20 mouse cellular contexts compared by ENCODE assay signal in genomic region chrX:85580768-85581167, GRCm38 (mm10). TPM values are rescaled to one million over a fixed set of nuclear protein-coding genes. Genes with fewer than 3 reads are reported as not detected.
A peak's percentile ranks its signal among the peaks of the same experiment; 100 is the strongest.
DNase-seq lines count a peak whose midpoint lies in the region; ATAC-seq and TF ChIP-seq lines count a peak whose summit lies in the region.
"Had no signal": no experiment of that assay in that cellular context is flagged by ENCODE, and none has a peak within 500 bp of the region (broad histone marks: within the 10 kb centered on the region; RNA-seq: fewer than 3 reads in every experiment).

No protein-coding gene starts in this region.

- H3K27me3 ChIP-seq in liver, embryonic 13.5 days = no peaks in the 10 kb centered on the region
- no peaks in the 10 kb centered on the region for H3K27me3 ChIP-seq in liver, postnatal 0 days (ENCODE audit: insufficient read depth, low read length)
- no peaks in the 10 kb centered on the region for H3K27me3 ChIP-seq in midbrain, embryonic 15.5 days (replicated peaks)
- H3K27me3 ChIP-seq: CH12.LX; forebrain, embryonic 12.5 days had no signal

- no peaks in the 10 kb centered on the region for H3K36me3 ChIP-seq in liver, embryonic 13.5 days
- H3K36me3 ChIP-seq in liver, postnatal 0 days (replicated peaks; ENCODE audit: insufficient read depth, low read length) = no peaks in the 10 kb centered on the region
- H3K36me3 ChIP-seq in midbrain, embryonic 15.5 days (replicated peaks) = no peaks in the 10 kb centered on the region
- H3K36me3 ChIP-seq: embryonic facial prominence, embryonic 10.5 days; forebrain, embryonic 12.5 days; hindbrain, embryonic 10.5 days had no signal

- DNase-seq in liver, embryonic 13.5 days = no peak
- no peak for DNase-seq in liver, postnatal 0 days
- no peak for DNase-seq in urinary bladder, postnatal 10 days (ENCODE audit: low spot score)
- no peak for DNase-seq in cerebellum, adult 9-10 months
- DNase-seq: adrenal gland, adult 2 months; adrenal gland, postnatal 25 days; cerebellum, adult 18-20 months; cerebellum, postnatal 10 days; gastrocnemius, postnatal 14 days; heart, adult 2 months had no signal

- WGBS in liver, embryonic 13.5 days (ENCODE audit: insufficient replicate concordance) = 25% methylated on average over 2 of the region's 2 CpGs
- 37% methylated on average over 2 of the region's 2 CpGs for WGBS in liver, postnatal 0 days (ENCODE audit: insufficient replicate concordance)
- WGBS in midbrain, embryonic 15.5 days = 66% methylated on average over 2 of the region's 2 CpGs

- H3K9ac ChIP-seq in liver, embryonic 13.5 days = peak overlapping the region; percentile 36; the same call in 1 of the 2 replicates
- no peak overlapping the region for H3K9ac ChIP-seq in liver, postnatal 0 days (replicated peaks)
- no peak overlapping the region for H3K9ac ChIP-seq in midbrain, embryonic 15.5 days
- H3K9ac ChIP-seq: forebrain, embryonic 12.5 days; hindbrain, embryonic 14.5 days had no signal

- no peak for TF ChIP-seq CTCF in liver, postnatal 0 days (IDR thresholded peaks at IDR 0.05; ENCODE audit: low read depth)

- H3K9me3 ChIP-seq in liver, embryonic 13.5 days (replicated peaks) = no peaks in the 10 kb centered on the region
- H3K9me3 ChIP-seq in liver, postnatal 0 days (ENCODE audit: low read length) = no peaks in the 10 kb centered on the region
- no peaks in the 10 kb centered on the region for H3K9me3 ChIP-seq in midbrain, embryonic 15.5 days
- H3K9me3 ChIP-seq: embryonic facial prominence, embryonic 10.5 days; forebrain, embryonic 12.5 days; hindbrain, embryonic 10.5 days had no signal

- H3K4me2 ChIP-seq in liver, embryonic 13.5 days = 0 out of 2 replicates have a peak overlapping the region, but pooled peaks have one; percentile 12
- peak overlapping the region; percentile 11; the same call in 1 of the 2 replicates for H3K4me2 ChIP-seq in liver, postnatal 0 days (ENCODE audit: low read depth, low read length)
- no peak overlapping the region for H3K4me2 ChIP-seq in midbrain, embryonic 15.5 days
- H3K4me2 ChIP-seq: forebrain, embryonic 12.5 days; heart, embryonic 11.5 days; hindbrain, embryonic 14.5 days had no signal

- no peak for TF ChIP-seq EP300 in liver, postnatal 0 days (IDR thresholded peaks at IDR 0.05; ENCODE audit: low read depth)

- H3K4me1 ChIP-seq in liver, embryonic 13.5 days (replicated peaks) = peaks cover 58% of the 10 kb centered on the region
- no peaks in the 10 kb centered on the region for H3K4me1 ChIP-seq in liver, postnatal 0 days (ENCODE audit: insufficient read depth)
- H3K4me1 ChIP-seq in midbrain, embryonic 15.5 days = no peaks in the 10 kb centered on the region
- H3K4me1 ChIP-seq: embryonic facial prominence, embryonic 10.5 days; forebrain, embryonic 12.5 days; hindbrain, embryonic 10.5 days had no signal

- H3K4me3 ChIP-seq in liver, embryonic 13.5 days (replicated peaks) = no peak overlapping the region
- H3K4me3 ChIP-seq in liver, postnatal 0 days (ENCODE audit: low read depth, low read length) = no peak overlapping the region
- no peak overlapping the region for H3K4me3 ChIP-seq in midbrain, embryonic 15.5 days
- H3K4me3 ChIP-seq: embryonic facial prominence, embryonic 10.5 days; forebrain, embryonic 12.5 days; heart, adult 2 months; hindbrain, embryonic 10.5 days had no signal

- peak overlapping the region; percentile 69 for H3K27ac ChIP-seq in liver, embryonic 13.5 days
- H3K27ac ChIP-seq in liver, postnatal 0 days (ENCODE audit: low read depth) = peak overlapping the region; percentile 12; the same call in 1 of the 2 replicates
- no peak overlapping the region for H3K27ac ChIP-seq in midbrain, embryonic 15.5 days
- H3K27ac ChIP-seq: embryonic facial prominence, embryonic 10.5 days; forebrain, embryonic 12.5 days; heart, adult 2 months; hindbrain, embryonic 10.5 days; hindbrain, embryonic 14.5 days had no signal

- 0 out of 2 replicates have a peak, but pooled peaks have one; percentile 37 for ATAC-seq in erythroid progenitor cell, adult 5-6 weeks (replicated peaks; ENCODE audit: low FRiP score, poor library complexity, severe bottlenecking)
- ATAC-seq in liver, embryonic 13.5 days (ENCODE audit: low read depth) = peak; percentile 51
- 0 out of 2 replicates have a peak, but pooled peaks have one; percentile 29 for ATAC-seq in liver, postnatal 0 days
- ATAC-seq in midbrain, embryonic 15.5 days (replicated peaks) = no peak
- ATAC-seq: forebrain, embryonic 16.5 days; Patski had no signal

RNA-seq across cellular contexts. Expression of gene Tab3, which starts 6.9 kb away (rescaled TPM):
- 64.1 and 97.3 TPM in 2 replicates for total RNA-seq in erythroid progenitor cell, adult 5-6 weeks (2015; ENCODE audit: low replicate concordance)
- 47.0 and 54.3 TPM in 2 replicates for total RNA-seq in erythroid progenitor cell, adult 5-6 weeks (2017; ENCODE audit: low replicate concordance)
- 4.8 and 8.0 TPM in 2 replicates for polyA plus RNA-seq in liver, embryonic 13.5 days (2015; fragmentation: Nextera tagmentation; extraction: Ambion mirVana)
- 2.6 and 3.8 TPM in 2 replicates for polyA plus RNA-seq in liver, postnatal 0 days (2015; fragmentation: Nextera tagmentation; extraction: Ambion mirVana)
- polyA plus RNA-seq in midbrain, embryonic 15.5 days (2015; fragmentation: Nextera tagmentation; extraction: Ambion mirVana) = 7.6 and 8.1 TPM in 2 replicates
